Mouse (Mus musculus) heart, postnatal 0 days (tissue): ENCODE measurements at regions not wholly inside any gene's neighbourhood (a gene's known extent, or its start where the extent isn't known, plus 50 kb on each side); places are given as distances from the start of the nearest gene placed in this dataset.

Source experiments
- ATAC-seq: fragments of 200-750 bp; cut with Nextera tagmentation; 2 replicates; pipeline ENCODE4 v1.8.0; 2017; ENCODE audit warnings: low read depth, moderate number of reproducible peaks, moderate library complexity; ENCODE audit not compliant: insufficient read depth
- DNase-seq: peaks from one replicate; pipeline ENCODE4 v3.0.0-alpha.2; 2016; ENCODE audit warnings: low spot score
- H3K27ac ChIP-seq: fragments of 300-500 bp; sonication (generic); 2 replicates; pipeline ENCODE4 v1.5.1; 2014; ENCODE audit warnings: low read depth, mild to moderate bottlenecking
- H3K27me3 ChIP-seq: fragments of 300-500 bp; sonication (generic); 2 replicates; pipeline ENCODE4 v1.6.1; 2014; ENCODE audit warnings: low read length, mixed read lengths; ENCODE audit not compliant: control insufficient read depth, insufficient read depth
- H3K36me3 ChIP-seq: fragments of 300-500 bp; sonication (generic); replicated peaks from 2 replicates; pipeline ENCODE4 v1.6.1; 2014; ENCODE audit warnings: low read length, mixed read lengths; ENCODE audit not compliant: control insufficient read depth, insufficient read depth
- H3K4me1 ChIP-seq: fragments of 300-500 bp; sonication (generic); 2 replicates; pipeline ENCODE4 v1.6.1; 2014; ENCODE audit warnings: antibody characterized with exemption; ENCODE audit not compliant: control insufficient read depth, insufficient read depth
- H3K4me2 ChIP-seq: fragments of 300-500 bp; sonication (generic); 2 replicates; pipeline ENCODE4 v1.6.1; 2014; ENCODE audit warnings: low read depth, mild to moderate bottlenecking, low read length, moderate library complexity
- H3K4me3 ChIP-seq: fragments of 300-500 bp; sonication (generic); 2 replicates; pipeline ENCODE4 v1.5.1; 2014; ENCODE audit warnings: low read depth, low read length
- H3K9ac ChIP-seq: fragments of 300-500 bp; sonication (generic); replicated peaks from 2 replicates; pipeline ENCODE4 v1.6.1; 2014; ENCODE audit warnings: low read depth, low read length, mixed read lengths
- H3K9me3 ChIP-seq: fragments of 300-500 bp; sonication (generic); replicated peaks from 2 replicates; pipeline ENCODE4 v1.6.1; 2016; ENCODE audit warnings: low read length; ENCODE audit not compliant: control insufficient read depth
- CTCF ChIP-seq: IDR thresholded peaks from 2 replicates; pipeline ENCODE4 v1.5.1; 2016; ENCODE audit warnings: antibody characterized with exemption, control low read depth, low read depth
- EP300 ChIP-seq: IDR thresholded peaks from 2 replicates; pipeline ENCODE4 v1.6.1; 2016; ENCODE audit warnings: antibody characterized with exemption, low read depth
- WGBS: fragments of 180-500 bp; shearing (Covaris S2); extraction: QIAGEN DNeasy Blood & Tissue Kit; methylation state at CpG from one replicate; pipeline ENCODE4 v1.1.7; 2014; 5-methylcytosine and 5-hydroxymethylcytosine counted together

DNA sequence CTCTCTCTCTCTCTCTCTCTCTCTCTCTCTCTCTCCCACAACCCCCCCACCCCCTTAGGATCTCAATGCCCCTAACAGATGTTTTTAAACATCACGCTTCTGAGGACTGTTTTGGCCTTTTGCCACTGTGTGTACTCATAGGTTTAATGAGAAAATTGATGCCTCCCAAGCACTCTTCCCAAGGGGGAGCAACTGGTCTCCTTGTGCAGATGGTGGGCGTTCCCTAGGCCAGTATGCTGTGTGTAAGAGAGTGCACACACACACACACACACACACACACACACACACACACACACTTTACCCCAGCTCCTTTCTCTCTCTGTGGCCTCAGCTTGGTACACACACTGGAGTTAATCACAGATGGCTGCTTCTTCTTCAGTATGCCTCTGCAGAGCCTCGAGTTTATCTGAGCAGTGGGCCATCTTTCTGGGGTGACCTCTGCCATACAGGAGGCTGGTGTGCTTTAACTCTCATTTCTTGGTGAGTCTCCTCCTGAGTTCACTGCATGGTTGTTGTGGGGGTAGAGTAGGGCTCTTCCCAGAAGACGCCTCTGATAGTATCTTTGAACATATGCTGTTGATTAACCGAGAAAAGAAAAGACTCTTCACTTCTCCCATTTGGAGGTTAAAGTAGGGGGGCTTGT lies 236.2 kb upstream of the Jade1 start:
- DNase-seq (no peak), ATAC-seq (no peak; the same call in 1 of the 2 replicates)
- Histone ChIP-seq H3K4me2 (no peak overlapping the region), H3K36me3 (no peaks in the 10 kb centered on the region), H3K9me3 (no peaks in the 10 kb centered on the region), H3K27me3 (no peaks in the 10 kb centered on the region), H3K4me1 (peaks cover 10% of the 10 kb centered on the region), H3K4me3 (no peak overlapping the region), H3K27ac (no peak overlapping the region), H3K9ac (no peak overlapping the region)
- TF ChIP-seq EP300 (no peak), CTCF (no peak)
- 65% methylated on average over 5 of the region's 5 CpGs for WGBS

DNA sequence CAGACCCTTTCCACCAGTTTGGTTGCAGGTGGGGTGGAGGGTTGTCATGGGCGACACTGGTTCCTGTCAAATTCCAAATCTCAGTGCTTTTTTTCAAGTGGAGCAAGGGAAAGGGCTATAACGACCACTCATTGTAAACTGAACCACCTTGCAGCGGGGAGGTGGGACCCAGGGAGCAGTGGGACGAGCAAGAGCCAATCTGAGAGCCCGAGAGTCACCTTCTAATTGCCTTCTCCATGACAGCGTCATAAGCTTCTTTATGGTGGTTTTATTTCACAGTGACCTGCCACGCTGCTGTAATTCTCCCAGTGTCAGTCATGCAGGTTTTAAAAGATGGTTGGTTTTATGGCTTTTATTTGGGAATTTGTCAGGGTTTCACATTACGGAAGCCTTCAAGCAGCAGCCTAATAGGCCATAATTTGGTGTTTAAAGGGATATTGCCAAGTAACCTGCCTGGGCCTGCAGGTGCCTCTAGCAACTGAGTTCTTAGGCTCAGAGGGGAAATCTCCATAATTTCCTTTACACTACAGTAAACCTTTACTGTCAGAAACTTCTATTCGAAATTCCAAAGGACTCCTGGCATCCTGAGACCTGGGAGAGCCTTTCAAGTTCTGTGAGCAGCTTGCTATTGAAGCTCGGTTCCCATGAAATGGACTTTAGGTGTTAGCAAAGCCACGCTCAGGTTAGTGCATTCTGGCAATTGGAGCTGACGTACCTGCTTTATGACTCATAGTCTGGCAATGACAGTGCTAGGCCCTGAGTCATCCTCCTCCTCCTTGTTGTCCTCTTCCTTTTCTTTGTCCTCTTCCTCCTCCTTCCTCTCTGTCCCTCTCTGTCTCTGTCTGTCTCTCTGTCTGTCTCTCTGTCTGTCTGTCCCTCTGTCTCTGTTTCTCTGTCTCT lies 235.6 kb upstream of the Pgrmc2 start:
- Histone ChIP-seq H3K27me3 (no peaks in the 10 kb centered on the region), H3K27ac (no peak overlapping the region), H3K4me1 (peaks cover 10% of the 10 kb centered on the region), H3K4me2 (no peak overlapping the region), H3K9ac (no peak overlapping the region), H3K9me3 (no peaks in the 10 kb centered on the region), H3K4me3 (no peak overlapping the region), H3K36me3 (no peaks in the 10 kb centered on the region)
- no peak for ATAC-seq
- 85% methylated on average over 12 of the region's 12 CpGs for WGBS
- DNase-seq, result no peak
- no peak for TF ChIP-seq CTCF

DNA sequence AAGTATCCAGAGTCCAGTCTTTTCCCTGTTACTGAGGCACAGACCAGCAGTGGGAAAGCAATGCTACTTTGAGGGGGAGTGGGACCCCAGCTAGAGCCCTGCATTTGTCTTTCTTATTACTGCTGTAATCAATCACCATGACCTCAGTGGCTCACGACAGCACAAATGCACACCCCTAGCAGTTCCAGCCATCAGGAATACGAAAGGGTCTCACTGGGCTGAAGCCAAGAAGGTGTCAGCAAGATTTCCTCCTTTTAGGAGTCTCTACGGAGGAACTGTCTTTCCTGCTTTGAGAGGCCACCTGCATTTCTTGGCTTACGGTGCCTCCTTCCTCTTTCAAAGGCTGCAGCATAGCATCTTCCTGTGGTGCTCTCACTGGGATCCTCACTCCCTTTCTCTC lies 234.3 kb upstream of the Pgrmc2 start:
- H3K27ac ChIP-seq, result no peak overlapping the region
- no peaks in the 10 kb centered on the region for H3K9me3 ChIP-seq
- H3K36me3 ChIP-seq, result no peaks in the 10 kb centered on the region
- 51% methylated on average over 4 of the region's 4 CpGs for WGBS
- DNase-seq, result no peak
- no peak overlapping the region for H3K9ac ChIP-seq
- TF ChIP-seq EP300 (no peak), CTCF (no peak)
- peaks cover 10% of the 10 kb centered on the region for H3K4me1 ChIP-seq
- no peak overlapping the region for H3K4me3 ChIP-seq
- no peak for ATAC-seq
- H3K27me3 ChIP-seq, result no peaks in the 10 kb centered on the region
- no peak overlapping the region for H3K4me2 ChIP-seq

DNA sequence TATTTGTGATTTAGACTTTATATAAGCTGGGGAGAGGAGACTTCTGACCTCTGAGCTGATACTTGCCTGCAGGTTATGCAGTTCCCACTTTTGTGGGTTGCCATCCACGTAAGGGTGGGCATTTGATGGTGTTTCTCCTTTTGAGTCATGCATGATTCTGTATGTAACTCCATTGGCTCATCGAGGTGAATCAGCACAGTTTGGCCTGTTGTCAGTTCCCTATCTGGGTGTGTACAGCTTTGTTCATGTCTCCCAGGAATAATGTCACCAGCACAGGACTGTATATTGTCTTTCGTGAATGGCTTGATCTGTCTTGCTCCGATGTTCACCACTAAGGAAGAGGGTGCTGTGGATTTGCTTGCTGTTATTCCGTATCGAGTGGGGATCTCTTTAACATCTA lies 229.6 kb upstream of the Pgrmc2 start:
- Histone ChIP-seq H3K36me3 (no peaks in the 10 kb centered on the region), H3K9me3 (no peaks in the 10 kb centered on the region), H3K9ac (no peak overlapping the region), H3K4me2 (no peak overlapping the region), H3K4me1 (no peaks in the 10 kb centered on the region), H3K27me3 (no peaks in the 10 kb centered on the region), H3K4me3 (no peak overlapping the region), H3K27ac (no peak overlapping the region)
- TF ChIP-seq EP300, result no peak
- no peak for TF ChIP-seq CTCF
- 85% methylated on average over 6 of the region's 6 CpGs for WGBS
- ATAC-seq, result no peak
- no peak for DNase-seq

DNA sequence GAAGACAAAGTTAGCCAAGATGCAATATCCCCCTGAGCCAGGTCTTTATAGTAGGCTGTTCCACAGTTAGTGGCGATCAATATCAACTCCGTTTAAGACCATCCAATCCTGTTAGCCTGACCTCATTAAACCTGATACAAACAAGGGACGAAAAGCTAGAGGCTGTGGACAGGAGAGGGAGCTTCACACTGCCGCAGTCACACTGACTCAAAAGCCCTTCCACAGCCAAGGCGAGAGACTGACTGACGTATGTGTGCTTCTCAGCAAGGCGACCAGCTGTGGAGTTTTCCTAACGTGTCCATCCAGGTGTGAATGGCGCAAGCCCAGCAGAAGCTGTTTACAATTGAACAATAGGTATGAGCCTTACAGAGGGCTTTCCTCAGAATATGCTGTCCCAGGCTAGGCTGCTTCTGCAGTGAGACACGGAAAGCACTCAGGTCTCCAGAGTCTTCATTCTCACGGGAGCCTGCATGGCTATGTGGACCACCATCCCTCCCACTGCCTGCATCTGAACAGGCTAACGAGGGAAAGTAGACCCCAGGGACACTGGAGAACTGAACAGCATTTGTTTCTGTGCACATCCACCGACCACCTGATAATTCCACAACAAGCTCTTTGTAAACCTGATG lies 224.7 kb upstream of the Pgrmc2 start:
- Histone ChIP-seq H3K9ac (no peak overlapping the region), H3K27me3 (no peaks in the 10 kb centered on the region), H3K4me1 (no peaks in the 10 kb centered on the region), H3K9me3 (no peaks in the 10 kb centered on the region), H3K4me2 (no peak overlapping the region), H3K27ac (no peak overlapping the region), H3K36me3 (no peaks in the 10 kb centered on the region), H3K4me3 (no peak overlapping the region)
- no peak for TF ChIP-seq CTCF
- TF ChIP-seq EP300, result no peak
- WGBS, result 65% methylated on average over 13 of the region's 13 CpGs
- DNase-seq, result no peak
- ATAC-seq, result no peak
